Mouse (Mus musculus) right cerebral cortex, postnatal 14 days (tissue): ENCODE data around the gene Arcn1.

Source experiments
- DNase-seq: peaks from one replicate; pipeline ENCODE4 v3.0.0; 2022

The Arcn1 gene

GRCm38 (mm10) chr9:44740663-44741192 is 26.9 kb downstream of the Arcn1 start:
- DNase-seq, result no peak

GRCm38 (mm10) chr9:44737240-44737949 is 30.2 kb downstream of the Arcn1 start:
- no peak for DNase-seq

- no peak for DNase-seq
Measured at GRCm38 (mm10) chr9:44736301-44736700, 31.3 kb downstream of the Arcn1 start.

- DNase-seq, result no peak
Measured at GRCm38 (mm10) chr9:44735886-44736285, 31.8 kb downstream of the Arcn1 start.

GRCm38 (mm10) chr9:44734524-44735494 is 32.8 kb downstream of the Arcn1 start, which contains the start of gene Phldb1:
Gene Phldb1, minus strand, starts transcription at chr9:44735198.
- DNase-seq, result peak; percentile 69

- peak; percentile 53 for DNase-seq
Measured at GRCm38 (mm10) chr9:44733671-44734523, 33.7 kb downstream of the Arcn1 start.

GRCm38 (mm10) chr9:44732921-44733530 is 34.6 kb downstream of the Arcn1 start:
- DNase-seq, result no peak

GRCm38 (mm10) chr9:44732130-44732549 is 35.5 kb downstream of the Arcn1 start:
- DNase-seq, result no peak

- DNase-seq, result no peak
Measured at GRCm38 (mm10) chr9:44727441-44727840, 40.2 kb downstream of the Arcn1 start.

GRCm38 (mm10) chr9:44726431-44727146 is 41.1 kb downstream of the Arcn1 start:
- no peak for DNase-seq

GRCm38 (mm10) chr9:44724665-44725064 is 43.0 kb downstream of the Arcn1 start:
- DNase-seq, result no peak

GRCm38 (mm10) chr9:44724223-44724622 is 43.4 kb downstream of the Arcn1 start:
- DNase-seq, result peak; percentile 46

- no peak for DNase-seq
Measured at GRCm38 (mm10) chr9:44723521-44724041, 44.1 kb downstream of the Arcn1 start.

GRCm38 (mm10) chr9:44723008-44723407 is 44.6 kb downstream of the Arcn1 start:
- no peak for DNase-seq

GRCm38 (mm10) chr9:44722575-44722974 is 45.1 kb downstream of the Arcn1 start:
- no peak for DNase-seq

- DNase-seq, result no peak
Measured at GRCm38 (mm10) chr9:44721877-44722186, 45.8 kb downstream of the Arcn1 start.

- DNase-seq, result peak; percentile 79
Measured at GRCm38 (mm10) chr9:44721154-44721876, 46.3 kb downstream of the Arcn1 start.

GRCm38 (mm10) chr9:44720358-44721153 is 47.1 kb downstream of the Arcn1 start:
- no peak for DNase-seq

GRCm38 (mm10) chr9:44719632-44720357 is 47.9 kb downstream of the Arcn1 start:
- no peak for DNase-seq
